Mouse (Mus musculus): ENCODE measurements at regions not wholly inside any gene's neighbourhood (a gene's known extent, or its start where the extent isn't known, plus 50 kb on each side); places are given as distances from the start of the nearest gene placed in this dataset.
A peak's percentile ranks its signal among the peaks of the same experiment; 100 is the strongest.

DNA sequence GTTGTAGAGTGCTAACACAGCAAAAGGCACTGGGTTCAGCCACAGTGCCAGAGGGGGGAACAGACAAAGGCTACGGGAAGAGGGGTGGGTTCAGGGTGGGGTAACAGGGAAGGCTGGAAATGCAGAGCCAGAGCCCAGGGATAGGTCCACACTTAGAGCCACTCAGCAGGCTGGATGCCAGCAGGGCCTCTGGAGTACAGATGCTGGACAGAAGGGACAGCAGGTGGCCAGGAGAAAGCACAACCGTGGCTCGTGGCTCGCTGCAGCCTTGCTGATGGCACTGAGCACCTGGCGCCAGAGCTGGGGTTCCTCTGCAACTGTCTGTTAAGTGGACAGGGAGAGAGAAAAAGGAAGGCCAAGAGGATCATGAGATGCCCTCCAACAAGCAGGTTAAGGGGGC lies 174.2 kb downstream of the Mroh4 start:
- DNase-seq (ENCODE audit: low spot score in 2 of 2): no peak

DNA sequence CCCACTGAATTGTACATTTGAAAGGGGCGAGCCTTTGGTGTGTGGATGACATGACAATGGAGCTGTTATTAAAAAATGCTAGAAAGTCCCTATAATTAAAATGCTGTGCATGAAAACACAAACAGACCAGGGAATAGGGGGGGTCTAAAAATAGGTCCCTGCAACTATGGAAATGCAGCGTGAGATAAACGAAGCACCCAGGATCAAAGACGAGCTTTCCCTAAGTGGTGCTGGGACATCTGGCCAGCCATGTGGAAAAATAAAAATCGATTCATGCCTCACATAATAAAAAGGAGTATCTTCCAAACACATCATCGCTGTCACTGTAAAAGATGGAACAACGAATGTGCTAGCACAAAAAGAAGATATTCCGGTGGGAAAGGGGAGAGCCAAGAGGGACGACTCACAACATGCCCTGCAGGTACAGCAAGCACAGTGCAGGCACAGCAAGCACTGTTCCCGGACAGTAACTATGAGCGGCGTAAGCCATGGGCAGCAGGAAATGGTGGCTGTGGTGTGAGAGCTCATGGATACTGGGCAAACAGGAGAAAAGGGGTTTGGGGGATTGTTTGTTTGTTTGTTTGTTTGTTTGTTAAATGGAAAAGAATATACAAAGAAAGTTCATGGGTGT lies 176.7 kb downstream of the Mroh4 start:
- DNase-seq (ENCODE audit: low spot score in 2 of 2): no peak

DNA sequence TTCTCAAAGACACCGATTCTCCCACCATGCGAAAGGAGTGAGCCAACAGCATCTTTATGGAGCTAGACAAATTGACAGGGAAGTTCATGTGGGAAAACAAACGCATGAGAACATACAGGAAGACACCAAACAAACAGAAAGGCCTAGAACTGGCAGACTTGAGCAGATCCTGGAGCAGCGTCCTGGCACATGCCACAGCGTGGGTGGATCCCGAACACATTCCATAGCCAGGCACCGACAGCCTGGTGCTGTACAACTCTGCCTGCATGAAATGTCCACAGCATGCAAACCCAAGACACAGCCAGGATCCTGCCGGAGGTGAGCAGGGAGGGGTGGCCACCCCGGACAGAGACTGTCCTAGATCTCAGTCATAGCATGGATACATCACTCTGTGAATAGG lies 177.2 kb downstream of the Mroh4 start:
- DNase-seq (ENCODE audit: low spot score in 2 of 2): peak; percentile 65 to 79

DNA sequence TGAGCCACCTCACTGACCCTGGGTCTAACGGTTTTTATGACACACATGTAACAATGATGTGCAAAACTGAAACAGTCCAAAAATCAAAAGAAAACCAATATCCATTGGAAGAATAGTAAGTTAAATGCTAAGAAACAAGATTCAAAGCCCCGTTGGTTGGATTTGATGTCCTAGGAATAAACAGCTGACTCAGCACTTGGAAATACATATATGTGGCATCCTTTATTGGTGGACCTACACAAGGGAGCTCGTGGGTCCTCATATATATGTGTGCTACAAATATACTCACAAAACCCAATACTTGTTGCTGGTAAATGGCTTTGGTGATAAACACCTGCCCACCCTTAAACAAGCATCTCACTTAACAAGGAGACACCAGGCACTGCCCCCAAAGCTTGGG lies 178.2 kb downstream of the Mroh4 start:
- DNase-seq (ENCODE audit: low spot score in 2 of 2): no peak

DNA sequence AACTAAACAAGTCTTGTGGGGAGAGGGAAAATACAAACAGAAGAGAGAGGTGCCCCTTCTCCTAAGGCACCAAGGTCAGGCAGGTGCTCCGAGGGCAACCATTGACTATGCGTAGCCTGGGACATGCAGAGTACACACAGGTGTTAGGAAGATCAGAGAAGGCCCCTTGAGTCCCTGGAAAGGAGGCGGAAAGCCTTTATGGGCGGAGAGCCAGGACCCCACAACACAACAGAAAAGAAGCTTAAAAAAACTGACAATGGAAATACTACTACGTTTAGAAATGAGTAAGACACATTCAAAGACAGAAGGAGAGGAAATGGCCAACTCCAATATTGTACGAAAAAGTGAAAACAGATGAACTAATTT lies 179.5 kb downstream of the Mroh4 start:
- no peak for DNase-seq (ENCODE audit: low spot score in 2 of 2)

DNA sequence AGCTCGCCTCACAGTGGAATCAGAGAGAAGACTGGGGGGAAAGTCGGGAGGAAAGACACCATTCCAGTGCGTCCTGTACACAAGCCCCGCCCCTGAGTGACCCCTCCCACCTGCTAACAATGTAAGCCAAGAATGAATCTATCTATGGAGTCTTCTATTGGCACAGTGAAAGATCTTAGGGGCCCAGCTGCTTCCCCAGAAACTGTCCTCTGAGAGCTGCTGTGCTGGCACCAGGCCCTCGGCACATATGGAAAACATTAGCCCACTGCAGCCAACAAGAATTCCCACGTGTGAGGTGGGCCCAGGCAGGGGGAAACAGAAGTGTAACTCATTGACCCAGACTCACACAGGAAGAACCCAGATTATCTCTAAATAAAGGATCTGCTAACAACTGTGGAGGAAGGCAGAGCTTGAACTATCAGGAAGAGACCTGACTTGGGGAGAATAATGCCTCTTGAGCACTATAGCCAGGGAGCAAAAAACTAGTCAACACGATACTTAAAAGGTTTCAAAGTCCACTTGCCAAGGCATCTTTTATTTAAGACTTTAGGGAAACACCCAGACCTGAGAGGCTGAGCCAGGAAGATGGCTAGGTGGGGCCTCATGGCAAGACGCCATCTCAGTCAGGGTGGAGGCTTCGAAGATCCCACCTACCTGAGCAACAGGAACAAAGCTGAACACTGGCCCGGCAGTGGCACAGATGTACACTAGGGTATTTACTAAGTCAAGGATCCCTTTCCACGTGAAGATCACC lies 180.1 kb downstream of the Mroh4 start:
- DNase-seq (ENCODE audit: low spot score in 2 of 2): no peak

DNA sequence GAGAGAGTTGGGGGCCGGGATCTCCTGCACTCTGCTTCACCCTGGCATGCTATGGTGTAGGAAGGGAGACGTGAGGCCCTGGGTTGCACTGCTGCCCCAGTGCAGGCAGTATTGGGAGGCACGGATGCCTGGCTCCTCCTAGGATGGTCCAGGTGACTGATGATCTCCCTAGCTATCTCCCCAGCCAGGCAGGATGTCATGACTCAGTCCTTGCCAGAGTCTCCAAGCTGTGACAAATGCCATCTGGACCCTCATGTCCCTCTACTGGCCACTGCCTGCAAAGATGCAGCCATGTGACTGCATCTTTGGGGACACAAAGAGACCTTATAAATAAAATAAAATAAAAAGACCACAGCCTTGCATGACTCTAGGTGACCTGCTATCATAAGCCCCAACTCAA lies 181.6 kb downstream of the Mroh4 start:
- DNase-seq (ENCODE audit: low spot score in 2 of 2): no peak

DNA sequence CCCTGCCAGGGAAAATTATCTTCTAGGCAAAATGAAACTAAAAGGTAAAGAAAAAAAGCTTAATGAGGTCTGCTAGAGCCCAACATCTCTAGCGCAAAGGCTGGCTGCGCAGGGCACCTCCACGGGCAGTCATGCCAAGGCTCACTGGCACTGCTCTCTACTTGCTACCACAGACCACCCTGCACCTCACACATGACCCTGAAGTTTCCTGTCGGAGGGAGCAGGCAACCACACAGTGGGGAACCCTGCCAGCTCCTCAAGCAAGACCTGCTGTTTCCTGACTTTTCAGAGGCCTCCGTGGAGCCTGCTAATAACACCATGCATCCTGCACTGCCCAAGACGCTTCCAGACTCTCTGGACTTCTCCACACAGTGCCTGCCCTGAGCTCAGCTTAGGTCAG lies 182.3 kb downstream of the Mroh4 start:
- no peak for DNase-seq (ENCODE audit: low spot score in 2 of 2)

DNA sequence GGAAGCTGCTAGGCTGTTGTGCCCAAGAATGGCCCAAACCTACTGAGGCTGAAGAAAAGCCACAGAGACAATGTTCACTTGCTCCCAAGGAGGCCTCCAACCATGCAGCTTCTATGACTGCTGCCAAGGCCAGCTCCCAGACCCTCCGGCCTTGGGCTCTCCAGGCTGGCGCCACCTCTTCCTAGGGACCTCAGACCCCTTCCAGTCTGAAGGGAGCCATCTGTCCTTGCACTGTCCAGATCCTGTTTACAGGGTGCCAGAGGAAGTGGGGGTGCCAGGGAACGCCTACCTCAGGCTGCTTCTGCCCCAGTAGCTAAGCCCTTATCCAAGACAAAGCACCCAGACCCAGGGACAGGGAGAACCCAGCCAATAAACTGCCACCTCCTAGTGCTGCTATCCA lies 183.7 kb downstream of the Mroh4 start:
- no peak for DNase-seq (ENCODE audit: low spot score in 2 of 2)

DNA sequence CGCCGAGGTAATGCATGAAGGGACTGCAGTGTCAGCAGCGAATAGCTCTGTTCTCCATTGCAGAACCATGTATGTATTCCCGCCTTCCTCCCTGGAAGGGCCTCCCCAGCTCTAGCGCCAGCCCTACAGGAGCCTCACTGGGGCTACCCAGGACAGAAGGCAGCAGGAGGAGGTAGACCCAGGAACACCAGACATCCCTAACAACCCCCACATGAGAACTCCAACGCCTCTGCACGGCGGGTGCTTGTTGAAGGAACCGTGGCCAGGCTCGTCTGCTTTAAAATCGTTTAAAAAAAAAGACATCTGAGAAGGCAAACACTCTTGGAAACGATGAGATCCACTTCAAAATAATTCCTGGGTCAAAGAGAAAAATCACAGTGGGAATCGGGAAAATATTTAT lies 194.3 kb downstream of the Mroh4 start:
- peak in 1 of 2 experiments; percentile 46 for DNase-seq (ENCODE audit: low spot score in 2 of 2)

DNA sequence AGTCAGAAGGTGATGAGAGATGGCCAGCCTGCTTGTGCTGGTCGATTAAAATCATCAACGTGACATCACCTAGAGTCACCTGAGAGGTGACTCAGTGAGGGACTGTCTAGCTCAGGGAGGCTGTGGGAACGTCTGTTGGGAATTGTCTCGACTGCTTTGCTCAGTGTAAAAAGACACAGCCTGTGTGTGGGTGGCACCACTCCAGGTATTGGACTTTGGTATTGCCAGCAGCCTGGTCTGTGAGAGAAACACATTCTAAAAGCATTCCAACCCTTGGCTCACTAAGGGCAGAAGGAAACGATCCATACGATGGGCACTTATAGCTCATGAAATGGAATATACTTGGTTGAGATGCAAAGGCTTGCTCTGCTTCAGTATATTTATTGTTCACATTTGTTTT lies 209.2 kb downstream of the Mroh4 start:
- peak in 1 of 2 experiments; percentile 47 for DNase-seq (ENCODE audit: low spot score in 2 of 2)

DNA sequence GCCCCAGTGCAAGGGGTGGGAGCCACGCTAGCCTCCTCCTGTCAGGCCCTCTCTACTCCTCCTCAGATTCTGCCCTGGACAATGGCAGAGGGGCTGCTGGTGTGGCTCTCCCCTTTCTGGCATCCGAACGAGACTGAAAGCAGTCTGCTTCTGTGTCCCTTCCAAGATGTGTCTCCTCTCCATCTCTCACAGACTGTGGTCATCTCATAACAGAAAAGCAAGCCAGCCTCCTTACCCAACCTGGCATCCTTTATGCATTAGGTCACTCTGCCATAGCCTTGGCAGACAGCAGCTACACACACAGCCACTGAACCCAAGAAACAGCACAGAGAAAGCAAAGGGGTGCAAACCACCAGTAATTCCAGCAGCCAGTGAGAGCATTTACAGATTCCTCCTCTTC lies 213.2 kb downstream of the Mroh4 start:
- DNase-seq (ENCODE audit: low spot score in 2 of 2): no peak

DNA sequence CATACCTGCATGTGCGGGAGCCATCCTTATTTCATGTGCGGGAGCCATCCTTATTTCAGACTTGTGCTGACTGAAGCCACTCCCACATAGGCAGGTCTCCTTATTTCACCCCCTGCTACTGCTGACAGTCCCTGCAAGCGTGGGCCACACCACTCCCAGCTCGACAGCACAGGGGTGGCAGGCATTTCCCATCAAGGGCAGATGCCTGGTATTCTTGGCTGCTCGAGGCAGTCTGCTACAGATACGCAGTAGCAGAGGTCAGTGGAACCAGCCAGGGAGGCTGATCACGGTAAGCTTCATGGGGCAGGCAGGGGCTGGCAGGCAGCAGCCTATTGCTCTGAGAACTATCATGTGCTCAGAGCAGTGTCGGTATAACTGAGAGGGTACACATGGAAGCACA lies 215.6 kb downstream of the Mroh4 start:
- DNase-seq (ENCODE audit: low spot score in 2 of 2): no peak

DNA sequence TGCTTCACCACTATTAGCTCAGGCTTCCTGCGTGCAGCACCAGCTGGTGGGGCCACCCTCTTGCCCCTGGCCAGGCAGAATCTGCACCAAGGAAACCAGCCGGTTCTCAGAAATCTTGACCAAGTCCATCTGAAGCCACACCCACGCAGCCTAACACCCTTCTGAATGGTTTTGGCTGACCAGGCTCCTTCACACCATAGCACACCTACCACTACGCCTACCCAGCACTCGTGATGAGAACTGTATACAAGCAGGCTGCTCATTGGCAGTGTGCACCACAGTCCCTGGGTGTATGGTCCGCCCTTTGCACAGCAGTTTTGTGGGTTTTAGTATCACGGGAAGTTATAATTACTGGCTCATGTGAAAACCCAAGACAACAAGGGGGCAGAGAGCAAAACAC lies 217.5 kb downstream of the Mroh4 start:
- DNase-seq (ENCODE audit: low spot score in 2 of 2): no peak

DNA sequence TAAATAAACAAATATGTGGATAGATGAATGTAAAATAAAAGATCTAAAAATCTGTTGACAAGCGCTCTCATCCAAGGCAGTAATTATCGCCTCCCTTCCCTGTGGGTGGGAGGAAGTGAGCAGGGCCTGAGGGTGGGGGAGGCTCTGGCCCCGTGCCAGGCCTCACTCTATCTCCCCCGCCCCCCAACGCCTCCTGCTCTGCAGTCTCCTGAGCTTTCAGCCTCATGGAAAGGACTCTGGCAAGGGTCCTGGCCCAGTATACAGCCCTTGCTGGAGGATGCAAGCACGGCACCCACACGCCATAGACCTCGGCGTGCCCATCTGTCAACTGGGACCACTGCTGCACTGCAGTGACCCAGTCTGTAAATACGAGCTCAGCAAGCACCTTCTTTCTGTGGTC lies 222.9 kb downstream of the Mroh4 start:
- peak; percentile 62 to 69 for DNase-seq (ENCODE audit: low spot score in 2 of 2)

DNA sequence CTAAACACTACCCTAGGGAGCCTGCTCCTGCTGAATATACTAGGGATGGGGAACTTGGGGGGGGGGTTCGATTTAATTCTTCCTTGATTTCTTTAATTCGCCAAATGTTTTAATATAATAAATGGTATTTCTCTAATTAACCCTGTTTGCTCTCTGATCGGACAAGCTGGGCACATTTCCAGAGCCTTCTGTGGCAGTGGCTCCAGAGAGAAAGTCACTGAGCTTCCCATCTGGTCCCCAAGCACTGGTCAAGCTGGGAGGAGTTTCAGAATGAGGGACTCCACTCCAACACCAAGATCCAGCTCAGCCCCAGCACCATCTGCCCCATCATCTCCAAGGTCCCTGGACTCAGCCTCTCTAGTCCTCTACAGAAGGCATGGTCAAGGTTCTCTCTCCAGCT lies 223.9 kb downstream of the Mroh4 start:
- no peak for DNase-seq (ENCODE audit: low spot score in 2 of 2)

DNA sequence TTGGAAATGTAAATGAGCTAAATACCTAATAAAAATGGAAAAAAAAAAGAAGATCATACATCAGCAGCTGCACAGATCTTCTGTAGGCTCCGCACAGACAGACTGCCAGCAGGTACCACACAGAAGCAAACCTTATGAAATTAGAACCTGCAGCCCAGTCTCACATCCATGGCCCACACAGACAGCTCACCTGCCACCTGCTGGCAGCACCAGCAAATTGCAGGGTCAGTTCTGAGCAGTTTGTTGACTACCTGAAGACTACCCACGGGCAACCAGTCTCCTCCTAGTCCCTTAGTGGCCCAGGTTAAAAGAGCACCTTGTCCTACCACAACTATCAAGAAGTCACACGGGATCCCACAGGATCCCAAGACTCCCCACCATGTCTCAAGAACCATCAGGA lies 225.1 kb downstream of the Mroh4 start:
- no peak for DNase-seq (ENCODE audit: low spot score in 2 of 2)

DNA sequence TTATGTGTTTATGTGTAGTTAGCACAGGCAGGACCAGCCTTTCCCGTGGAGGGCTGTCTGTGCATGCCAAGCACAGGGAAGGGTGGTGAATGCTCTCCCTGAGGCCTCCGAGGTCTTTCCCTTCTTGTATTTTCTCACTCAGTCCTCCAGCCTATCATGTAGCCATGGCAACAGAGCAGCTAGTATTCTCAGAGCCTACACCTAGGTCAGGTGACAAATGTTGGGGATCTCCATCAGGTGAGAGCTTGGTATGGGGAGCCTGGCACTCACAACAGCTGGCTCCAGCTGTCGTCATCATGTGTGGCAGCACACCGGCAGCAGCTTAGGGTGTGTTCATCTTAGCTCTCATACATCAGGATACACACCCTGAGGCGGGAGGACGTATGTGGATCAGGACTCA lies 231.3 kb downstream of the Mroh4 start:
- peak in 1 of 2 experiments; percentile 58 for DNase-seq (ENCODE audit: low spot score in 2 of 2)

DNA sequence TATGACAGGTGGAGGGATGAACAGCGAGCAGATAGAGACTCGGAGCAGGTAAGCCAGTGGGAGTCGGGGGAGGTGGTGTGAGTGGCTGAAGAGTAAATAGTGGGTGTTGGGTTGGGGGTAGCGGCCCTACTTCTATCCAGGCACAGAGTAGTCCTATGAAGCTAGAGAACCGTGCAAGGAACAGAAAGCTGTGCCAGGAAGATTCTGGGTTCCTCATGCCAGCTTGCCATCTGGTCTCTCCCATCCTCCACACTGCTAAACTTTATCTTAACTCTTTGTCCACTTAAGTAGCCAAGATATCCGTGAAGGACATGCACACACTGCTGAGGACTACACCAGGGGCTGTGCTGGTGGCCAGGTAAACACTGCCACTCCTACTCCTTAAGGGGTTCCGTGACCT lies 234.9 kb downstream of the Mroh4 start:
- peak; percentile 49 to 57 for DNase-seq (ENCODE audit: low spot score in 2 of 2)

DNA sequence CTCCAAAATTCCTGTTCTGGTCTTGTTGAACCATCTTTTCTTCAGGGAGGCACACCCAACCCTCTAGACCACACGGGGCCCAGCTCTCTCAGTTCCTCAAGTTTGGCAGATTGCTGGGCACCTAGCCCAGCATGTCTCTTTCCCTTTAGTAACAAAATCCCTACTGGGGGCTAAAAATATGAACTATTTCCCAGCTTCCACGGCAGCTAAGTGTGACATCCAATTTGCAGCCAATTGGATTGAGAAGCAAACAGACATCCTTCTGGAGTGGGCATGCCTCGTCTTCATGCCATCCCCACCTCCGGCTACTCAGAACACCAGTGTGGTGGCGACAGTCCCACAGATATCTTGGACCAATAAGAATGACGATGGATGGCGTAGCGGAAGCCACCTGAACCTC lies 240.1 kb downstream of the Mroh4 start:
- peak; percentile 76 to 83 for DNase-seq (ENCODE audit: low spot score in 2 of 2)

DNA sequence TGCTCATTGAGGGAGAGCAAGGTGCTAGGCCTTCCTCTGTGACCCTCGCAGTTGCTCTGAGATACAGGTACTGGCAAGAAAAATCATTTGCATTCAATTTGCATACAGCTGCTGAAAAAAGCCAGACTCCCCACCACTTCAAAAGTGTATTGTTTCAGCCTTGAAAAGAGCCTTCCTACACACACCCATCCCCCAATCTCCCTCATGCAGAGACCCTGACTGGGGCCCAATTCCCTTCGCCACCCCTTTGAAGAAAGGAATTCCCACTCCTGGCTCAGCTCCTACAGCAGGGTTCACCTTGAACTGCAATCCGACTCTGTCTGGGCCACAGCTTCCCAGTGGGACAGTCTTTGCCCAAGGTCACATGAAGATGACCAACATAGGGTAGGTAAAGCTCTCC lies 248.6 kb downstream of the Mroh4 start:
- DNase-seq (ENCODE audit: low spot score in 2 of 2): no peak

DNA sequence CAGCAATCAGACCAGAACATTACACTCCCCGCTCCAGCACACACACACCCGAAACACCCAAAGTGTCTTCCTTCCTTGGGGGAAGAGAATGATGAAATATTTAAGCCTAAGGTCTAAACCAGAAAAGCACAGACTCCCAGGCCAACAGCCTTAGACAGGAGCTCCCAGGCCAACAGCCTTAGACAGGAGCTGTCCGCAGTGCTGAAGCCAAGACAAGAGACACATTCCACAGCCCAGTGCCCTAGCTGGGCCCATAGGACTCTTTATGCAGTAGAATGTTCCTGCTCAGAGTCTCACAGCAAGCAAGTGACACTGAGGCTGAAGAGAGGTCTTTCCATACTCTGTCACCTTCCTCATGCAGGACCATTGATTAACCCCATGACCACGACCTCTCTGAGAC lies 253.6 kb downstream of the Mroh4 start:
- no peak for DNase-seq (ENCODE audit: low spot score in 2 of 2)

DNA sequence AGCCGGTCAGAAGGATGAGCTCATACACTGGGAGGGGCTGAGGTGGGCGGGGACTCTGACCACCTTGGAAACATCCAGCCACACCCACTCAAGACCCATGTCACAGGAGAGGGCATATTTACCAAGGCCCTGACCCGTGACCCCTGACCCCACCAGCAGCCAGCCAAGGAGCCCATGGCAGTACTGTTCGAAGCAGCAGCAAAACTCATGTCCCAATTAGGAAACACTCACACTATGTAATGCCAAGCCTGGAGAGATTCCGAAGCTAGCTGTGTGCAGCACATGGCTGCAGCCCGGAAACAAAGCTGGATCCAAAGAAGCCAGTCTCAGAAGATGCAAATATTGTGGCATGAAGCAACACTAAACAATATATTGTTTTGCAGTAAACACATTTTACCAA lies 256.8 kb downstream of the Mroh4 start:
- peak; percentile 54 to 74 for DNase-seq (ENCODE audit: low spot score in 2 of 2)

DNA sequence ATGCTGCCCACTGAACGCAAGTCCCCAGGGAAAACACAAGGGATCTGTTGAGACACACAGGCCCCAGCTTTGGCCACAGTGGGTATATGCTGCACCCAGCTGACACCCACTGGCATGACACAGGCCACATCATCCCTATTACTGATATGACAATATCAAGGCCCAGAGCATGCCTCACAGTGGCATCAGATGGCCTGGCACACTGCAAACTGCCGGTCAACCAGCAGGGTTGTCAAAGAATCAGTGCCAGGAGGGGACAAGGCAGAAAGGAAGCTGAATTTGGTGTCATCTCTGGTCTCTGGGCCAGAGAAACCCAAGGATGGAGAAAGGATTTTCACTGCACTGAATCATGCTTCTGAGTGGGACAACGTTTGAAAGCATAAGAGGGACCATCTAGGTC lies 266.7 kb downstream of the Mroh4 start:
- DNase-seq (ENCODE audit: low spot score in 2 of 2): no peak
